Mouse (Mus musculus) embryonic facial prominence, embryonic 11.5 days (tissue): Measurements from ENCODE around the gene Gm11172. TPM values are rescaled to one million over a fixed set of nuclear protein-coding genes. Genes with fewer than 3 reads are reported as not detected.
A peak's percentile ranks its signal among the peaks of the same experiment; 100 is the strongest.

ENCODE experiments used
- ATAC-seq: fragments of 200-750 bp; cut with Nextera tagmentation; replicated peaks from 2 replicates; pipeline ENCODE4 v1.8.0; 2017; ENCODE audit warnings: low read depth; ENCODE audit not compliant: insufficient number of reproducible peaks, low FRiP score, low TSS enrichment
- DNase-seq: peaks from one replicate; pipeline ENCODE4 v3.0.0-alpha.2; 2015; ENCODE audit warnings: low spot score
- H3K27ac ChIP-seq: fragments of 300-500 bp; sonication (generic); replicated peaks from 2 replicates; pipeline ENCODE4 v1.5.1; 2014; ENCODE audit warnings: mild to moderate bottlenecking, low read depth, low read length, control low read depth
- H3K27me3 ChIP-seq: fragments of 300-500 bp; sonication (generic); 2 replicates; pipeline ENCODE4 v1.6.1; 2014; ENCODE audit warnings: mild to moderate bottlenecking, low read length, moderate library complexity, mixed read lengths; ENCODE audit not compliant: control insufficient read depth, insufficient read depth
- H3K36me3 ChIP-seq: fragments of 300-500 bp; sonication (generic); replicated peaks from 2 replicates; pipeline ENCODE4 v1.6.1; 2014; ENCODE audit warnings: low read depth, mild to moderate bottlenecking, low read length, moderate library complexity, mixed read lengths; ENCODE audit not compliant: control insufficient read depth, insufficient read depth
- H3K4me1 ChIP-seq: fragments of 300-500 bp; sonication (generic); 2 replicates; pipeline ENCODE4 v1.6.1; 2014; ENCODE audit warnings: low read length, mixed read lengths; ENCODE audit not compliant: control insufficient read depth, insufficient read depth
- H3K4me2 ChIP-seq: fragments of 300-500 bp; sonication (generic); 2 replicates; pipeline ENCODE4 v1.6.1; 2014; ENCODE audit warnings: low read depth, mild to moderate bottlenecking, control low read depth, low read length, moderate library complexity
- H3K4me3 ChIP-seq: fragments of 300-500 bp; sonication (generic); 2 replicates; pipeline ENCODE4 v1.5.1; 2014; ENCODE audit warnings: low read depth, low read length, control low read depth
- H3K9ac ChIP-seq: fragments of 300-500 bp; sonication (generic); replicated peaks from 2 replicates; pipeline ENCODE4 v1.6.1; 2014; ENCODE audit warnings: mild to moderate bottlenecking, control low read depth, low read length
- H3K9me3 ChIP-seq: fragments of 300-500 bp; sonication (generic); replicated peaks from 2 replicates; pipeline ENCODE4 v1.6.1; 2016; ENCODE audit warnings: mild to moderate bottlenecking, low read length, inconsistent platforms, mixed read lengths; ENCODE audit not compliant: control insufficient read depth
- WGBS: fragments of 180-500 bp; shearing (Covaris S2); extraction: QIAGEN DNeasy Blood & Tissue Kit; methylation state at CpG from one replicate; pipeline ENCODE4 v1.1.7; 2014; 5-methylcytosine and 5-hydroxymethylcytosine counted together
- polyA plus RNA-seq: library from polyadenylated mRNA; unstranded; fragments of >200 nt; fragmentation: Nextera tagmentation; extraction: Ambion mirVana; gene quantifications from 2 replicates; pipeline ENCODE4 v1.2.1, GENCODE M21; 2014

The Gm11172 gene
- polyA plus RNA-seq, 1 experiment from 2014 or later = not detected

DNA sequence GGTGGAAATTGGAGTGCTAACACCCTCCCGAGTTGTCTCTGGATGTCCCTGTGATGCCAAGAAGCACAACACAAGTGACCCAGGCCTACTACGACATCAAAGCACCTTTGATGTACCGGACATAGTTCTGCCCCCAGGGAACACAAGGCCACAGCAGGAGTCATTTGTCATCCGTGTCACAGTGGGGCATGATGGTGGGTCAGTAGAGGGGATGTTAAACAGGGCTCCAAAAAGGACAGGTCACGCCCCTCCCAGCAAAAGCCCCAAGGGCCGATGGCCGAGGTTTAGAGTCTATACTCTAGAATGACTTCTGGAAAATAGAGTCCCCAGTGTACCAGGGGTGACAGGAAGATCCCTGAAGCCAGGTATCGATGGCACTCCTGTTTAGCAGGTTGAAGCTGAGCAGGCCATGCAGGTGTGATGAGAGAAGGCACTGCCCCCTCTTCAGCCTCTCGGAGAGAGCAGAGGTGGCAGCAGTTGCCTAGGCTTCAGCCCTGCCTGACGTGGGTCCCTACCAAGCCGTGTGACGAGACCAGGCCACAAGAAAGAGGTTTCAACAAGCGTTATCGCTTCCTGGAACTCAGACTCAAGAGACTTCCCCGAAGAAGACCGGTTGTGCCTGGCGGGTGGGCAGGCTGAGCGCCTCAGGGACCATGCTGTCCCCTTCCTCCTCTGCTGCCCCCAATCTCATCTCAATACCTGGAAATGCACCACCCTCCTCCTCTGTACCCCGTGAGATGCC, 40.8 kb upstream of the Gm11172 start:
- WGBS = 53% methylated on average over 19 of the region's 19 CpGs
- H3K4me3 ChIP-seq = no peak overlapping the region
- no peak overlapping the region for H3K27ac ChIP-seq
- no peaks in the 10 kb centered on the region for H3K36me3 ChIP-seq
- no peak for ATAC-seq
- H3K4me1 ChIP-seq = no peaks in the 10 kb centered on the region
- H3K9me3 ChIP-seq = no peaks in the 10 kb centered on the region
- H3K4me2 ChIP-seq = no peak overlapping the region
- H3K9ac ChIP-seq = no peak overlapping the region; the same call in 1 of the 2 replicates
- H3K27me3 ChIP-seq = no peaks in the 10 kb centered on the region
- DNase-seq = no peak

DNA sequence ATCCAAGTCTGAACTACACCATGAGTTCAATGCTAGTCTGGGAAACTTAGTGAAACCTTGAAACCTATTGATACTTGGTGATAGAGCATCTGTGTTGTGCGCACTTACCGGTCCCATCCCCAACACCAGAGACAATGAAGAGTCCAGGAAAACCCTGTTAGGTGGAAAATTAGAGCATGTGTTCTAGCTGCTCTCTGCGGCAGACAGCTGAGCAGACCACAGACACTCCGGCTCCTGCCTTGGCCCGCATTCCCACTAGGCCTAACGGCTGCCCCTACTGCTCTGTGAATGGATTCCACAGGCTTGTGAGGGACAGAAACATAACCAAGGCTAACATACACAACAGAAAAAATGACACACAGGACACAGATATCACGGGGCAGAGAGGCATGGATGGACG, 39.2 kb upstream of the Gm11172 start:
- DNase-seq = no peak

DNA sequence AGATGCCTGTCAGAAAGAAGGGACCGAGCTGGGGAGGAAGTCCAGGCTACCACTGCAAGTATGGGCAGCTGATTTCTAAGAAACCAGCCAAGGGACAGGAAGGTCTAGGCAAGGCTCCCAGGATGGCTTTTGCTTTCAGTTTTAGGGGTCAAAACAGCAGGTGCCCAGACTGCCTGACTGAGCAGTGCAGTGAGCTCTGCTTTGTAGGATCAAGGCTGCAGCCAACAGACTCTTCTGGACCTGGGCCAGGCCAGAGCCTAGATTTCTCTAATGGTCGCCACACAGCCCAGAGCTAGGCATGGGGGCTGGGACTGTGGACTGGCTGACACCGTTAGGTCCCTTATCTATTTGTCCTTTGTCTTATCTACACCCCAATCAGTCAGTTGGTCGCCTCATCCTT, 38.0 kb upstream of the Gm11172 start:
- H3K27me3 ChIP-seq = no peaks in the 10 kb centered on the region
- no peaks in the 10 kb centered on the region for H3K9me3 ChIP-seq
- no peaks in the 10 kb centered on the region for H3K36me3 ChIP-seq
- H3K9ac ChIP-seq = no peak overlapping the region
- H3K4me1 ChIP-seq = no peaks in the 10 kb centered on the region
- WGBS = 77% methylated on average over 4 of the region's 4 CpGs
- no peak overlapping the region for H3K4me3 ChIP-seq
- H3K27ac ChIP-seq = no peak overlapping the region
- H3K4me2 ChIP-seq = no peak overlapping the region
- no peak for ATAC-seq
- no peak for DNase-seq

More for the DNA sequence above, 39.2 kb upstream of the Gm11172 start:
- Histone ChIP-seq H3K4me2 (no peak overlapping the region), H3K9ac (no peak overlapping the region; the same call in 1 of the 2 replicates), H3K36me3 (no peaks in the 10 kb centered on the region), H3K4me1 (no peaks in the 10 kb centered on the region), H3K27me3 (no peaks in the 10 kb centered on the region), H3K27ac (no peak overlapping the region), H3K4me3 (no peak overlapping the region), H3K9me3 (no peaks in the 10 kb centered on the region)
- ATAC-seq = no peak
- 86% methylated on average over 8 of the region's 8 CpGs for WGBS

DNA sequence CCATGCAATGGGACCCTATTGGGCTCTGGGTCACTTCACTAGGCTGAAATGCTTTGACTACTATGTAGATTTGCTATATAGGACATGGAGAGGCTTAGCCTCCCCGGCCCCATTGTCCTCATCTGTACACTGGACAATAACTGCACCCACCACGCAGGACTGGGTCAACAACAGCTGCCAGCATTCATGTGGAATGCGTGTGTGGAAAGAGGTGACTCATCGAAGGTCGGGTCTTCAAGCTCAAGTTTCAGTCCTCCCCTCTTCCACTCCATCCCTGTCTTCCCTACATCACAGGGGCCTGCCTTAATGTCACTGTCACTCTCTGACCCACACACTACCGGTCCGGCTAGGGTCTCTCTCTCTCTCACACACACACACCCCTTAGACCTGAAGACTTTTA, 36.4 kb upstream of the Gm11172 start:
- H3K4me2 ChIP-seq = no peak overlapping the region
- no peak overlapping the region for H3K4me3 ChIP-seq
- no peaks in the 10 kb centered on the region for H3K27me3 ChIP-seq
- 51% methylated on average over 7 of the region's 7 CpGs for WGBS
- H3K36me3 ChIP-seq = no peaks in the 10 kb centered on the region
- DNase-seq (no peak), ATAC-seq (no peak)
- H3K9ac ChIP-seq = no peak overlapping the region
- no peaks in the 10 kb centered on the region for H3K4me1 ChIP-seq
- no peak overlapping the region for H3K27ac ChIP-seq
- H3K9me3 ChIP-seq = no peaks in the 10 kb centered on the region

- H3K9me3 ChIP-seq = no peaks in the 10 kb centered on the region
- WGBS = 67% methylated on average over 5 of the region's 5 CpGs
- peaks cover 4% of the 10 kb centered on the region; the same call in 1 of the 2 replicates for H3K4me1 ChIP-seq
- no peaks in the 10 kb centered on the region for H3K36me3 ChIP-seq
- H3K4me3 ChIP-seq = no peak overlapping the region
- H3K27ac ChIP-seq = no peak overlapping the region
- no peak overlapping the region for H3K4me2 ChIP-seq
- DNase-seq = no peak
- ATAC-seq = no peak
- no peak overlapping the region for H3K9ac ChIP-seq
- no peaks in the 10 kb centered on the region for H3K27me3 ChIP-seq
Measured at GRCm38 (mm10) chr16:10777579-10778160, 35.0 kb upstream of the Gm11172 start.

DNA sequence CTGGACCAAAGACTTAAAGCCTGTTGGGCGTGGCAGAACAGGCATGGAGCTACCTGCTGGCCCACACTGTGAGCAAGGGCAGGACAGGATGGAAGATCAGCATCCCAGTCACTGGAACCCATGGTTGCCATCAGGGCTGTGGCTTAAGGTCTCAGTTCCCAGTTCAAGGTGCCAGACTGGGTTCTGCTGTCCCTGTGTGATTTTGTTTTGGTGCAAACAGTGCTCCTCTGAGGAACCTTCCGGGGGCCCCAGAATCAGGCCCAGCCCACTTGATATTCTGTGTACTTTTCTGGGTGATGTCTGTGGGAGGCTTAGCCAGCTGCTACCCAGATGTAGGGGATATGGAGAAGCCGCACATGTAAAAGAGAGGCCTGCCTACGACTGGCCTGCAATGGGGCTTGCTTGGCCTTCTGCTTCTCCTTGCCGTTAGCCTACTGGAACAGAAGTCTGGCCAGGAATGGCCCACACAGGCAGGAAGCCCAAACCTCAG, 32.0 kb upstream of the Gm11172 start:
- Histone ChIP-seq H3K9ac (no peak overlapping the region), H3K4me2 (no peak overlapping the region), H3K36me3 (no peaks in the 10 kb centered on the region), H3K4me1 (peaks cover 4% of the 10 kb centered on the region; the same call in 1 of the 2 replicates), H3K9me3 (no peaks in the 10 kb centered on the region), H3K27me3 (no peaks in the 10 kb centered on the region; the same call in 1 of the 2 replicates), H3K4me3 (no peak overlapping the region), H3K27ac (no peak overlapping the region; the same call in 1 of the 2 replicates)
- 71% methylated on average over 5 of the region's 5 CpGs for WGBS
- DNase-seq (no peak), ATAC-seq (no peak)

DNA sequence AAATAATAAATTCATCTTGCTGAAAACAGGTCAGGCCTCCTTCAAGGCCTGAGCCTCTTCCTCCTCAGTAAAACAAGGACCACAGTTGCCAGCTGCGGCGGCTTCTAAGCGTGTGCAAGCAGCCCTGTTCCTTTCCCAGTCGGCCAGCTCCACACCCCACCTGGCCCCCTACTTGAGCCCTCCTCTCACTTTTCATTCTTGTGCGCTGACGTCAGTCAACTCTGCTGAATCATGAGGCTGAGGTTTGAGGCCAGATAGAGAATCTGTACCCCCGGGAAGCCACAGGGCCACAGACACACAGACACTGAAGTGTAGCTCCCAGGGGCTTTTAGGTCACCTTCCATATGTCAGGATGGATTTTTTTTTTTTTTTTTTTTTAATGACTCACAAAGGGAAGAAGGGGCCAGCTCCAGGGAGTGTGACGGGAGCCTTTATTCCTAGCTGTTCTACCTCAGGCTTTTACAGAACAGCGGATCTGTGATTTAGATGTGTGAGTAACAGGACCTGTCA, 30.8 kb upstream of the Gm11172 start:
- peaks cover 4% of the 10 kb centered on the region; the same call in 1 of the 2 replicates for H3K4me1 ChIP-seq
- H3K36me3 ChIP-seq = no peaks in the 10 kb centered on the region
- no peaks in the 10 kb centered on the region; the same call in 1 of the 2 replicates for H3K27me3 ChIP-seq
- DNase-seq = peak; percentile 59
- no peak overlapping the region for H3K4me3 ChIP-seq
- no peak overlapping the region for H3K9ac ChIP-seq
- no peaks in the 10 kb centered on the region for H3K9me3 ChIP-seq
- ATAC-seq = no peak
- H3K4me2 ChIP-seq = no peak overlapping the region
- H3K27ac ChIP-seq = no peak overlapping the region
- WGBS = 27% methylated on average over 9 of the region's 9 CpGs
